Comparison of ENCODE assay signal across 1 mouse cellular context in the genomic region with DNA sequence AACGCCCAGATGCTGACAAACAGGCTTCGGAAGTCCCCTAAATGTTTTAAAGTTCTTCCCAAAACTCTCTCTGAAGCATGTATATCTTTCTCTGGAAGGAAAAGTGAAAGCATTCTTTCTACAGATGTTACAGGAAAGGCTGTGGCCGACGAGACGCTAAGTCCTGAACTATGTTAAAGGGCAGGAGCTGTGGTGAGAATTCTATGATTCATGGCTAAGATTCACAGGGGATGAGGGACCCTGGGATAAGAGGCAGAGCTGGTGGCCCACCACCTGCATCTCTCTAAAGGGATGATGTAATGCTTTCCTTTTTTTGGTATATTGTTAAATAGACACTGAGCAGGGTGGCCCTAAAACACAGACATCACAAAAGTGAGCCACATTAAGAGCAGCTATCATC.
TF ChIP-seq lines count a peak whose summit lies in the region.

No protein-coding gene starts in this region.

TF ChIP-seq in C2C12, 6 proteins besides CTCF, POLR2A, EP300 and RAD21:
- TF ChIP-seq FOSL1 (IDR thresholded peaks at IDR 0.05; ENCODE audit: insufficient read depth, low read length, poor library complexity, severe bottlenecking) (no peak), MYOG (IDR thresholded peaks at IDR 0.05; ENCODE audit: control insufficient read depth, extremely low read depth, insufficient read length) (no peak), USF1 (IDR thresholded peaks at IDR 0.05; ENCODE audit: low read depth) (no peak), MYOD1 (IDR thresholded peaks at IDR 0.05; ENCODE audit: control insufficient read depth, insufficient read length, low read depth) (no peak), MAX (IDR thresholded peaks at IDR 0.05) (no peak), CEBPB (IDR thresholded peaks at IDR 0.05; ENCODE audit: low read depth) (peak; percentile 15)
